Mouse (Mus musculus) embryo, embryonic 9.5 days (tissue): Measurements from ENCODE around the gene Adssl1.
A peak's percentile ranks its signal among the peaks of the same experiment; 100 is the strongest.

Experiments
- DNase-seq: peaks from one replicate; pipeline ENCODE4 v3.0.0-alpha.2; 2017; ENCODE audit errors: extremely low spot score

Adssl1 gene

GRCm38 (mm10) chr12:112677076-112677475 lies 57.2 kb downstream of the Adssl1 start:
- no peak for DNase-seq

GRCm38 (mm10) chr12:112677943-112678554 lies 58.2 kb downstream of the Adssl1 start:
- no peak for DNase-seq

GRCm38 (mm10) chr12:112678555-112679026 lies 58.7 kb downstream of the Adssl1 start, which contains the start of gene Zbtb42:
TSS of gene Zbtb42 (plus strand) at chr12:112678828.
- DNase-seq, result peak; percentile 87

GRCm38 (mm10) chr12:112679027-112679996 lies 59.5 kb downstream of the Adssl1 start:
- peak; percentile 48 for DNase-seq

GRCm38 (mm10) chr12:112683351-112683750 lies 63.5 kb downstream of the Adssl1 start:
- no peak for DNase-seq

GRCm38 (mm10) chr12:112688458-112688857 lies 68.6 kb downstream of the Adssl1 start:
- no peak for DNase-seq
